Mouse (Mus musculus): Measurements from ENCODE around the gene Ppfia2. TPM values are rescaled to one million over a fixed set of nuclear protein-coding genes. Genes with fewer than 3 reads are reported as not detected.

The Ppfia2 gene
- polyA plus RNA-seq (2012; rRNA removed), result 0.26 and 0.27 TPM in 2 replicates

DNA sequence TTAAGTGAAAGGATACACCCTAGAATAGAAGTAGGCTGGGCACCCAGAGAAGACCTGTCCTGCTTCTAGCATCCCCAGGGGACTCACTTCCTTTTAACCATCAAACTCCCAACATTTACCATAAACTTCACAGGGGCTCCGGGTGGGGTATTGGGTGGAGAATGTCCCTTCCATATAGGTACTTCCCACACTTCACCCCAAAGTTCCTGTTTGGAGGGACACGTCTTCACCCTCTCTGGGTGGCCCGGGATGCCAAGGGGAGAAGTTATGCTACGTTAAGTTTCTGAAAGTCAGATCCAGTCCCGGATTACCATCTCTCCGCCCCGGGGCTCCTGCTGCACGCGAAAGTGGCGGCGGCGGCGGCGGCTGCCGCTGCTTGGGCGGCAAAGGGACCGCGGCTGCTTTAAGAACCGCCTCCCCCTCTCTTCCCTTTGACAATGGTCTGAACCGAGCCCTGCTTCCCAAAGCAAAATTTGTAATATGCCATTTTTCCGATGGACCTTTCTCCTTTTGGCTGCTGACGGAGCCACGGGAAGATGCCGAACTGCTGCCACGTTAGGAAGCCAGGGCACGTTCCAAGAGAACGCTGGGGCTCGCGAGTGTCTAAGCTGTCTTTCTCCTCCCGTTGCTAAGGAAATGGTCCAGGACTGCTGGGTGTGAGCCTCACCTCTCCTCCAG, at the start of gene Ppfia2:
Ppfia2 (plus strand) TSS at position 485 of the 678 bp plus-strand sequence.
- DNase-seq (ENCODE audit: low read depth), result no peak

DNA sequence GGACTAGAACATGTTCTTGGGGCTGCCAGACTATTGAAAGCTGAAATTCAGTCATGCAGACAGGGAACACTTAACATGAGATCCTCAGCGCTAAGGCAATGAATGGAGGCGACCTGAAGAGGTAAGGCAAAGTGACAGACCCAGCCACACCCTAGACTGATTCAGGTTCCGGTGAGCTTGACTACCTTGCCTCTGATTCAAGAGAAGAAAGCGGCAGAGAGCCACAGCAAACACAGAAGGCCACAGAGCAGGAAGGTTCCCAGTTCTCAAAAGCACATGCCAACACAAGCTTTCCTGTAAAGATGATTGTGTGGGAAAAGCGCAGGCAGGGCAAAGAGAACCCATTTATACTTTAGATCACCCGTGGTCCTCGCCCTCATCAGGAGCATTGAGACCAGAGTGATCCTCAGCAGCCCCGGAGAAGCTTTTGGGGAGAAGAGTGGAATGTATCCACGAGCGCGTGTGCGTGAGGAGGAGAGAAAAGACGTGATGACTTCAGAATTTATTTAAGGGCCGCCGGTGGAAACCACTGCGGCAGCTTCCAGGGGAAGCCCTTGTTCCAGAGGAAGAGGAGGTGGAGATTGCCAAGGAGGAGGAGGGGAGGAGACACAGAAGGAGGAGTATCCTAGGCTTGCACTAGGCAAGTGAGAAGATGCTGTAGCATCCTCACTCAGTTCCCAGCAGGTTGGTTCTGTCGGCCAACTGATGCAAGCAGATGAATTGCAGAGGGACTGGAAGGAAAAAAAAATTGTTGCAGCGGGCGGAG, 1.0 kb upstream of the Ppfia2 start:
- no peak for DNase-seq (ENCODE audit: low read depth)

DNA sequence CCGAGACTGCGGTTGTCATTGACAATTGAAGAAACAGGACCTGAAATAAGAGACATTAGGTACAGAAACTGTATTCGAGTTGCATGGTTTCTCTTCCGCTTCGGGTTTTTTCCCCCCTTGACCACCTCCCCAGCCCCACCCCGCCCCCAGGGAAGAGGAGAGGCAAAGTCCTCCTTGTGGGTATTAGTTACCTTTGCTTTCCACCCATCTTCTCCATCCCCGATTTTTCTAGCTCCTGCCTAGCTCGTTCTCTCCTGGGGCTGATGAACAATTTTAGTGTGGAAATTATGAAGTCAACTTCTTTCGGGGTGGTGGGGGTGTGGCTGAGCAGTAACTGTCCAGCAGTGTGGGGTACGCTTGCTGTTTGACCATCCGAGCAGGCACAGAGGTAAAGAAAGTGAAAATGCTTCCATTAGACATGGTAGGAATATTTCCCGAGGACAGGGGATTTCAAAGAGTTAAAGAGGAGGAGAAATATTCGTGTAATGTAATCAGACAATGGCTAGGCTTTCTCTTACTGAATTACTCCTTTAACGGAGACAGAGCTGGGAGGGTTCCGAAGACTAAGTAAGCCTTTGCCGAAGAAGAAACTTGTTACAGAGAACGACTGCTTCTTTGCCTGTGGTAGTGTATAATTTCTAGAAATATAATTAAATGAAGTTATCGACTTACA, 530 bp downstream of the Ppfia2 start:
- no peak for DNase-seq (ENCODE audit: low read depth)

DNA sequence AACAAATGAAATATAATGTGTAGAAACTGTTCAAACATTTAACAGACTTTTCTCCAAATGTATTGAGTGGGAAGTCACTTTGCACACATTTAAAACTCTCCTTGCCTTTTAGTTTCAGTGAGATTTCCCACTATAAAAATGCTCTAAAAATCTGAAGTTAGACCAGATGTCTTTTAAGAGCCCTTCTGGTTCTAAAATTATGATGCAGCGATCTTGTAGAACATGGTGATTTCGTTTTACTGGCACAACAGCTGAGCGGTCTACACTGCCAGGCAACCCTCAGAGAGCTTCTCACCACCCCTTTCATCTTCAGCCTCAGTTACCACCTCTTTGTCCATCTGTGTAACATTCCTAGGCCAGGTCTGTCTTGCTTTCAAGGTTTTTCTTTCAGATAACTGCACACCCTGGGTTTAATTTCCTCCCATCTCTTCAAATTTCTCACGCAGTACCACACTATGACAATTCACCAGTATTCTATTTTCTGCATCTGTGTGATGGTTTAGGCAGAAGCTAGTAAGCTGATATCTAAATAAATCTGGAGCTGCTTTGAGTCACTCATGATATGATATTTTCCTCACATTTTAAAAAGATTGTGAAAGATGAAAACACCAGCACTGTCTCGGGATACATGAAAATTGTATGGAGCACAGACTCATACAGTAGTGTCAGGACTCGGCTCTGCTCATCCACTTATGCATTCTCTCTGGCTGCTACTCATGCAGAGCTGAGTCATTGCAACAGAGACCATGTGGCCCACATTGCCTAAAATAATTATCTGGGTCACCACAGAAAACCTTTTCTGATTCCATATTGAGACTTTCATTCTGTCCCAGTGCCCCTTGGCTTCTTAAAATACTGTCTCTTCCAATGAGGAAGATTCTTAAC, 39.4 kb downstream of the Ppfia2 start:
- DNase-seq (ENCODE audit: low read depth), result no peak

DNA sequence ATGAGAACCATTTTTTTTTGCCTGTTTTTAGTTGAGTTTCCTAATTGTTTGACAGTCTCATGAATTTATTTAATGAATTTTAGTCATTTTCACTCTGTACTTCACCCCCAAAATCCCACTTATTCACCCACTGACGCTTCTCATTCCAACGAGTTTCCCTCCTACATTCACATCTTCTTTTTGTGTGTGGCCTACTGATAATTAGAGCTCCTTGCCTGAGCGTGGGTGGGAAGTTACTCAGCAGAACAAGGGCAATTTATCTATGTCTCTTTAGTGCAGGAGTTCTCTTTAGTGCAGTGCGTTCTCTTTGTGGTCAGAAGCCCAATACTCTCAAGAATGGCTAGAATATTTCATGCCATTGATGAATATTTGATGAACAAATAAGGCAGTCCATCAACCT, 95.9 kb downstream of the Ppfia2 start:
- no peak for DNase-seq (ENCODE audit: low read depth)

DNA sequence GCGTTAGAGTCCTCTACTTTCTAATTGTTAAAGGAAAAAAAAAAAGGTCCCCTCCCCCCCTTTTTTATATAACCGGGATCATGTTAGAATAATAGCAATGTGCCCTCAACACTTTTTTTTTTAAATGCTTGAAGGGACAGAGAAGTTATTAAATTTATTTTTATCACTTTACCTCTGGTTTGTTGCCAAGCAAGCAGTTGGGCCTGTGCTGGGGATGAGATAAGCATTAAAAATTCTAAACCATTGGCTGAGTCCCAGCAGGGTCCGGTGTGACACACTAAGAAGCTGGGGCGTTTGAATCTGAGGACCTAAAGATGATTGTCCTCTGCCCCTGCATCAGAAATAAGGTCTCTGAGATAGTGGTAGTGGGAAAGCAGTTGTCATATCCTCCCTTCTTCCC, 114.9 kb downstream of the Ppfia2 start:
- DNase-seq (ENCODE audit: low read depth), result no peak

DNA sequence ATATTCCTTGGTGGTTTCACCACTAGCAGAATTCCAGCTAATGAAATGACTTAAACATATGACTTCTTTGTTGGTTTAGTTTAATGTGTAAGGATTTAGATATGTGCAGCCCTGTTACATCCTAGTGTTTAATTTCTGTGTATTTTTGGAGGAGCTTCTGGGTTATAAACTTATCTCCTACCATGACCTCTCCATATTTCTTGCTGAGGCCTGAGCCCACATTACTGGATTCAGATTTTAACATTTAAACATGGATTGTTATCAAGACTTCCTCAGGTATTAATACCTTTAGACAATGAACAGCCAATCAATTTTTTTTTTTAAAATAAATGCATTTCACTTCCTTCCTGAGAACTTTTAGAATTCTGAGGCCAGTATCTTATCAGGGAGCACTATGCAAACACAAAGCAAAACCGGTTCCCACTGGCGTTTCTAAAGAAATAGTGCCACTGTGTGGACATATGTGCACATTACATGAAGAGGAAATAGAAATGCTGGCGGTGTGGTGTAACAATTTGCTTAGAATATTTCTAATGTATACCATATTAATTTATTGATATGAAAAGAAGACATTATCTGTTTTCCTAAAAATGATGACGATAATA, 115.4 kb downstream of the Ppfia2 start:
- no peak for DNase-seq (ENCODE audit: low read depth)

DNA sequence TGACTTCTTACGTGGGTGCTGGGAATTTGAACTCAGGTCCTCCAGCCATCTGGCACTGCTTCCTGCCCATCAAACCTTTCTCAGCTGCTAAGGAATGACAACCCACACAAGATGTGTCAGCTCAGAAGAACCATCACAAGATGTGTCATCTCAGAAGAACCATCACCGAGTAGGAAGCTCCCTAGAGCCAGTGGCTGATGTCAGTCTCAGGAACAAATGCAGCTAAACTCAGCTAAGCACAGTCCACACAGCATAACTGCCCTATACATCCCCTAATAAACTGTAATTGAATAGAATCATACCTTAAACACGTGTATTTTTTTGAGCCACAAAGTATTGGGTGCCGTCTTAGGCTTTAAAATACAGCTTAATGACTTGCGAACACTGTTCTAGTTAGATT, 117.7 kb downstream of the Ppfia2 start:
- DNase-seq (ENCODE audit: low read depth), result no peak

DNA sequence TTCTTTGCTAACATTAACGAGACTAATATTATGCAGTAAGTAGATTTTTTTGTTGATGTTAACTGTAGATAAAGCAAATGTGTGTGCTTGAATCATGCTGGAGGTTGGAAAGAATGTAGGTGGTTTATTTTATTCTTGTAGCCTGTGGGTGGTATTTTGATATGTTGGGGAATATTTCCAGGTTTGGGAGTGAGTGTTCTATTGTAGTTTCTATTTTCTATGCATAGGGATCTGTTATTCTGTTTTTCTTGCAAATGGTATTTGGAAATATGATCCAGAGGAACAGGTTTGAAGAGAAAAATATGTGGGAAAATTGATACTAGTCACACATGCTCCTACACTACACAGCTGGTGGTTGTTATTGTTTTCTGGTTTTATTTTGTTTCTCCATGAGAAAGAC, 120.8 kb downstream of the Ppfia2 start:
- no peak for DNase-seq (ENCODE audit: low read depth)

DNA sequence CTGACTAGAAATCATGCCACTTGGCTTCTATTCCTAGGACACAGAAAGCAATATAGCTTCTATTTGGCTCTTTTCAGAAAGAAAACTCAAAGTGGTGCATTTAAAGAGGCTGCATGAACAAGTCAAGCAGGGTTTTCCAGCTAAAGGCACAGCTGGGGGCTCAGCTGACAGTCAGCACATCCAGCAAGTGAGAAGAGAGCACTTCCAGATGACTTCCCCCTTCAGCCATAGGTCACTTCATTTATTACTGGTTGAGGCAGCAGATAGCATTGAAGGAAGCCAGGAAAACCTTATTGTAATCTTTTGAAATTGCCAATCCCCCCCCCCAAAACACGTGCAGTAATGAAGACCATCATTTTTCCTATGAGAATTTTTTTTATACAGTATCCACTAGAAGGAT, 126.8 kb downstream of the Ppfia2 start:
- no peak for DNase-seq (ENCODE audit: low read depth)

DNA sequence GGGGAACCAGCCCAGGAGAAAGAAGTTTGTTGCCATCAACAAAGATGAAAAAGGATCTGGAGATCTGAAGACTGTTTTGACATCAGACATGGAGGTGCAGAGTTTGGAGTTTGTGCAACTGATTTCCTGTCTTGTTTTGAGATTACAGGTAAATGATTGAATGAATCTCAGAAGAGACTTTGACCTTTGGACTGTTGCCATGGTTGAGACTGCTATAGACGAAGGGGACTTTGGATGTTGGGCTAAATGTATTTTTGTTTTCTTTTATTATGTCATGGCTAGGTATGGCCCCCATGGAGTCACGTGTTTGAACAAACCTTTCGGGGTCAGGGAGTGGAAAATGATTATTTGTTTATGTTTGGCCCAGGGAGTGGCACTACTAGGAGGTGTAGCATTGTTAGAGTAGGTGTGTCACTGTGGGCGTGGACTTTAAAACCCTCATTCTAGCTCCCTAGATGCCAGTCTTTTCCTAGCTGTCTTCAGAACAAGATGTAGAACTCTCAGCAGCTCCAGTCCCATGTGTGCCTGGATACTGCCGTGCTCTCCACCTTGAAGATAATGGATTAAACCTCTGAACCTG, 133.3 kb downstream of the Ppfia2 start:
- DNase-seq (ENCODE audit: low read depth), result no peak

DNA sequence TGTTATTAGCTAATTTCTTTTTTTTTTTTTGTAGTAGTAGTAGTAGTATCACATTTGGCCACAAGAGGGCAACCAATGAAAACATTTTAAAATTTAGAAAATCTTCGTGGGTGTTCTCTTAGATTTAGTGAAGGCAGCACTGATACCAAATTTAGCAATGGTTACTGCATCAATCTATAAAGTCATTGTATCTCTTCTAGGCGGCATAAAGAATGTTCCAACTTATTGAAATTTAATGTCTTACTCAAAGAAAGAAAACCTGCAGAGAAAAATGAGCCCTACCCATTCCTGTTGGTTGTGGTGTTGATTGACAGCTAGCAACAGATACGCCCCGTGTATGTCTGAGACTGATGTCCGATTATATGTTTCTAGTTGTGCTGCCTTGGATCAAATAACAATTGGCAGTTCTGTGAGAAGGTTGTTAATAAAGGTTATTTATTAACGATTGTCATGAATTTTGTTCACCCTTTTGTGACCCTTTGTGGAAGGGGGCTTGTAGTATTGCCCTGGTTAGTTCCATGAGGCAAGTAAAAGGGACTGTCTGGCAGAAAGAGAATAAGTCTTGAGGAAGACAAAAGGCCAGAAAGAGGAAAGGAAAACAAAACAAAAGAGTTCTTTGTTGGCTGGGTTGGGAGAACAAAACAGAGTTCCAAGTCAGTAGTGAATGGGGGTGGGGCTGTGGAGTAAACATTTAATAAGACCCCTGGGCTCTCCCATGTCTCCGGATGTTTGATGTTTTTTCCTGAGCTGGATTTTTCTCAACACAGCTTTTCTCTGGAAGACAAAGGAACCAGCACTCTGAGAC, 139.2 kb downstream of the Ppfia2 start:
- no peak for DNase-seq (ENCODE audit: low read depth)

DNA sequence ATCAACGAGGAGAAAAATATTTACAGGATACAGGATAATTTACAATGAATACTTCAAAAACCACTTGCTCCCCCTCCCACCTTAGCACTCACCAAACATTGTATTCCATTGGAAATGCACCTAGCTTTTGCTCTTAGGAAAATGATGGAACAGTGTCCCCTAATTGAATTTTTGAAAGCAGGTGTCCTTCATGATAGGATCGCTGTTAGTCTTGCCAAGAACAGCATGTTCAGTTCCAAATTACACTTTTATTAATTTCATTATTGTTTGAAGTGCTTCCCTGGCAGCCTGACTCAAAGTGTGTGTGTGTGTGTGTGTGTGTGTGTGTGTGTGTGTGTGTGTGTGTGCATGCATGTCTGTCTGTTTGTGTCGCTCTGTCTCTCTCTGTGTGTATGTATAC, 140.1 kb downstream of the Ppfia2 start:
- no peak for DNase-seq (ENCODE audit: low read depth)

DNA sequence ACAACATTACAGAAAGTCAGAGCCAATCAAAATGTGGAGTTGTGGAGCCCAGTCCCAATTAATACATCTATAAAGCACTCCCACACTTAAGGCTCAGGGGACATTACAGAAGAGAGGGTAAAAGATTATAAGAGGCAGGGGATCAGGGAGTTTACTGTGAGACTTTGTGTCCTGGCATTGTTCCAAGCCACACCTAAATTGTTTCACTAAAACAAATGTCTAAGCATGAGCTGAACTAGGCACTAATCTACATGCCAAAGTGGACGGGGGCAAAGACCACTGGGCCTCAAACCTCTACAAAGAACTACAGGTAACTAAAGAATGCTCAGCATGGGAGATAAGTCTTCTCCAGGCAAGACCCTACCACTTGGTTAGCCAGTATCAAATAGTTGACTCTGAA, 148.1 kb downstream of the Ppfia2 start:
- DNase-seq (ENCODE audit: low read depth), result no peak

DNA sequence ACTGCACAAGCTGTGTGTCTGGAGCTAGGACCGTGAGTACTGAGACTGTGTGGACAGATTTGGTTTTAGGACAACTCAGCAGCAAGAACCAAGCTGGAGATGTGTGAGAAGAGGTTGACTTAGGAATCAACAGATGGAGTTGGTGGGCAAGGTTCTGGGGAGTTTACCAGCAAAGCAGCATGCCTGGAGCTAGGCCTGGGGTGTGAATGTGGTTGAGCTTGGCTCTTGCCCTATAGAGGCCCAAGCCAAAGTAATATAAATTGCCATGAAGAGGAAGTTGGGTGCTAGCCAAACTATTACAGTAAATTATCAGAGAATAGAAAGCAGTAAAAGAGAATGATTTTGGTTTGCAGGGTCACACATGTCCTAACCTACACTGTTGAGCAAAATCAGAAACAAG, 150.8 kb downstream of the Ppfia2 start:
- no peak for DNase-seq (ENCODE audit: low read depth)

DNA sequence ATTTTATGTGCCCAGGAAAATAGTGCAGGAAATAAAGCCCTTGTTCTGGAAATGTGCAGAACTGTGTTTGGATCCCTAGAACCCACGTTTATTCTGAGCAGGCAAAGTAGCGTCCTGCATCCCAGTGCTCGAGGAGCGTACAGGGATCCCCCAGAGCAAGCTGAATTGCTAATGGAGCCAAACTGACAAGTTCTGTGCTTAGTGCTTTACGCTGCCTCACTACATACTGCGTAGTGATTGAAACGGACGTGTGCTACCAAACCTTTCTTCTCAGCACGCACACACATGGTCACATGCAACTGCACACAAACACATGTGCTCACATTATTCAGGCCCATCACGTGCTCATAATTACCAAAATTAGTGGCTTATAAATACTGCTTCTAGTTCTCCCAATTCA, 153.2 kb downstream of the Ppfia2 start:
- DNase-seq (ENCODE audit: low read depth), result no peak

DNA sequence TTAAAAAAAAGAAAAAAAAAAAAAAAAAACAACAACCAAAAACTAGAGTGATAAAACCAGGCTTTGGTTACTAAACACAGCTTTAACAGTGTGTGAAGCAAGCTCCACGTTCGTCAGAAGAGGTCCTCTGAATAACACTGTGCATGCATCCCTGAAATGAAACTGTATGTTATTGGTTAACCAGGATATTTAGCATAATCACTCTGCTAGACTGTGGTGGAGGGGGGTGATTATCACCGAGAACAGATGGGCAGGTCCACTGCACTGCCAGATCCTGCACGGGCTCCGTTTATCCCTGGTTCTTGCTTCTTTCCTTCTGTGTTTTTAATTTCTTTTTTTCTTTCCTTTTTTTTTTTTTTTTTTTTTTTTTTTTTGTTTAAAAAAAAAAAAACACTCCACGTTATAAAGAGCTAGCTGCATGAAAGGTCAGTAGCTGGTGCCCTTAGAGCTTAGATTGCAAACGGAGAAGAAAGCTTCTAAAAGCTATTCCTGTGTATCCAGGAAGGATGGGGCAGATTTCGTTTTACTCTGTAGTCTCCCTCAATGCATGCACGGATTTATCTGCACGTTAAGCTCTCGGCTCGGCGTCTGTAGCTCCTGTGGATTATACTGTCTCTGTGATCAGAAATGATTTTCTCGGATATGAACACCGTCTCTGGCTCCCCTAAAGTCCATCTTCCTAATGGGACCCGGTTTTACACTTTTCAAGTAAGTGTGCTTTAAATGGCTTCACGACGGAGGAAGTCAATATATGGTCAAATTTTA, 162.2 kb downstream of the Ppfia2 start:
- no peak for DNase-seq (ENCODE audit: low read depth)

DNA sequence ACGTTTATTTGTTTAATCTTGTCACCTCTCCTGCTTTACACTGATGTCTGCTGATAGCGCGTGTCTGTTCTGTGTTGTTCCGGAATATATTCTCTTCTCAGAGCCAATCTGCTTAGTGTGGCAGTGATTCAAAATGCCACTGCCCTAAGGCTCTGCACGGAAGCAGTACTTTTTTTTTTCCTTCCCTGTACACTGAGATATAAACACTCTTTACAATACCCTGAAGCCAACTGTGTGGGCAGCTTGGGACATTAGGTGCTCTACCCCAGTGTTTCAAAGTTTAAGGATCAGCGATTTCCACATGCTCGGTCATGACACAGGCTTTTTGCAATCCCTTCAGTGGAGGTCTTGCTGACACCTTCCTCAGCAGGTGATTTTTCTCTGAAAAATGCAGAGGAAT, 163.8 kb downstream of the Ppfia2 start:
- DNase-seq (ENCODE audit: low read depth), result peak; percentile 78

DNA sequence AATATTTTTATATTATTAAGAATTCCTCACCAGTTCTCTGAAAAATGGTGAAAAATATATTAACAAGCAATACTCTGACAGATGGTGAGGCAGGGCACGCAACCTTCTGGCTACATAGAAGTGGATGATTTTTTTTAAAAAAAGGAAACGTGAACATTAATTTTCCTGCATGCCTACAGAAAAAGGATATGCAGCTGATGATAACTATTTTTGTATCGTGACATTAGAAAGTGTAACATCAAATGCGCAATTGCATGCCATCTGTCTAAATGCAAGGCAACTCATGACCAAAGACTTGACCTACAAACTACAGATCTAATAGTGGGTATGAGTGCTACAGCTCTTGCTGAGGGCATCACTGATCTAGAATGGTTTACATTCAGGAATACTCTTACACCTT, 182.1 kb downstream of the Ppfia2 start:
- DNase-seq (ENCODE audit: low read depth), result no peak

DNA sequence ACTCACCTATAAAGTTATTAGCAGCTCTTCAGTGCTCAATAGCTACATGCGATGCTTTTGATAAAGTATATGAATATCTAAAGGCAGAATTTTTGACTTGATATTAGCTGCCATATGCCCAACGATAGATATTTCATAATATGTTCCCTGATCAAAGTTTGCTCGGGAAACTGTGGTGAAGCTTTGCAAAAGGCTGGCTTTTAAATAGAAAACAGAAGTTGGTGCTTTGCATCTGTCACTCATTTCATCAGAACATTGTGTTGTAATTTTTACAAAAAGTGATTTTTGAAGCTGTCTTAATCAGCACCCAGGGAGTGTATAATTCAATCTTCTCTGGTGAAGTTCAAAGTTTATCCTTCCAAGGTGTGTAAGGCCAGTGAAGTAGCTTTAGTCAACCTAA, 195.1 kb downstream of the Ppfia2 start:
- no peak for DNase-seq (ENCODE audit: low read depth)
